Mouse (Mus musculus): ENCODE results near the gene Hdgfl3. TPM values are rescaled to one million over a fixed set of nuclear protein-coding genes. Genes with fewer than 3 reads are reported as not detected.

Gene Hdgfl3
- polyA plus RNA-seq, 1 experiment from 2014 or later, result 54.1 TPM

DNA sequence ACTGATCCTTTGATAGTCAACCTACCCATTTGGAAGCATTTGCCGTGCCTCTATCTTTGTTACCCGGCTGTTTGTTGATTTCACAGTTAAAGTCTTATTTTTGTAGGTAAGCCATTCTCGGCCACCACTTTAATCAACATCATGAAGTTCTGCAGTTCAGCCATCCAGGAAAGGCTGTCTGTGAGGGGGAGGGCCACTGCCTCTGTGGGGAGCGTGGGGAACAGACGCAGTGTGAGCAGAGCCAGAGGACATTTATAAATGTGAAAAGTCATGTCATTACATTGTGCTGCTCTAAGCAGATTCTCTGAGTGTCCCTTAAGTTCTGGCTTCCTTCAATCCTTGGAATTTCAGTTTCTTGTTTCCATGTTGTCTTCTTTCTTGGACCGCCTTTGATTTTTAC, 84.1 kb downstream of the Hdgfl3 start:
- Histone ChIP-seq H3K9me3 (no peaks in the 10 kb centered on the region), H3K36me3 (no peaks in the 10 kb centered on the region), H3K4me3 (no peak overlapping the region), H3K9ac (replicated peaks) (no peak overlapping the region), H3K4me2 (replicated peaks) (no peak overlapping the region), H3K27me3 (no peaks in the 10 kb centered on the region), H3K4me1 (peaks cover 9% of the 10 kb centered on the region), H3K27ac (replicated peaks) (no peak overlapping the region)
- 90% methylated on average over 6 of the region's 6 CpGs for WGBS
- no peak for ATAC-seq (ENCODE audit: low FRiP score, low read depth)

DNA sequence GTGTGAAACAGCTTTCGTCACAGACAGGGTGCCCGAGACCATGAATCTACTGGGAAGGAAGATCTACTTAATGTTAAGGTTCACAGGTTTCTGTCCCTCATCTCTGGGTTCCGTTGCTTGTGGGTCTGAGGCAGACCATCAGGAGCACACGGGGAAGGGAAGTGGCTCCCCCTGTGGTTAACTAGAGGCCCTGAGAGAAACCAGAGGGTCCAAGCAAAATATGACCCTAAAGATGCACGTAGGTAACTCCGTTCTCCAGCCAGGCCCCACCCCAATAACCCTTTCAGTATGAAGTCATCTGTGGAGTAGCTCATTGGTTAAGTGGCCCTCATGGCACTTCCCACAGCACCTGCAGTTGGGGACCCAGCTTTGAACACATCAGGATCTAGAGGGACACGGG, 84.6 kb downstream of the Hdgfl3 start:
- Histone ChIP-seq H3K27me3 (no peaks in the 10 kb centered on the region), H3K4me3 (no peak overlapping the region), H3K27ac (replicated peaks) (no peak overlapping the region), H3K36me3 (no peaks in the 10 kb centered on the region), H3K4me2 (replicated peaks) (no peak overlapping the region), H3K4me1 (peaks cover 5% of the 10 kb centered on the region), H3K9me3 (no peaks in the 10 kb centered on the region), H3K9ac (replicated peaks) (no peak overlapping the region)
- no peak for ATAC-seq (ENCODE audit: low FRiP score, low read depth)
- 91% methylated on average over 7 of the region's 7 CpGs for WGBS

DNA sequence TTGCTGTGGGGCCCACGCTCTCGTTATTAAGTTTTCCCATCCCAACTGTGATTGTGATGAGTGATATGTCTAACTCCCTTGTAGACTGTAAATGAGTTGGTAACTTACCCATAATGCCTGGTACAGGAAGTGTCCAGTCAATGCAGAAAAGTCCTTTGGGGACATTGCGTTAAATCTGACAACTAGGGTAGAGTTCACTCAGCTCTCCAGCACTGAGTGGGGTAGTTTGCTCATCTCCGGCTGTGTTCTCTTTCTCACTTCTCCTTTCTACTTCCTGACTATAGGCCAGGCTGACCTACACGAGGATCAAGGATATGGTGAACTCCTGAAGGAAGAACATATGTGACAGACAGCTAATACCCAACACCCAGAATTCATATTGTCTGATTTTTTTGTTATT, 85.1 kb downstream of the Hdgfl3 start:
- Histone ChIP-seq H3K4me2 (replicated peaks) (no peak overlapping the region), H3K27me3 (no peaks in the 10 kb centered on the region), H3K36me3 (no peaks in the 10 kb centered on the region), H3K9ac (replicated peaks) (no peak overlapping the region), H3K4me1 (peaks cover under 1% of the 10 kb centered on the region; the same call in 1 of the 2 replicates), H3K4me3 (no peak overlapping the region), H3K9me3 (no peaks in the 10 kb centered on the region), H3K27ac (replicated peaks) (no peak overlapping the region)
- WGBS, result 91% methylated on average over 5 of the region's 5 CpGs
- ATAC-seq (ENCODE audit: low FRiP score, low read depth), result no peak

DNA sequence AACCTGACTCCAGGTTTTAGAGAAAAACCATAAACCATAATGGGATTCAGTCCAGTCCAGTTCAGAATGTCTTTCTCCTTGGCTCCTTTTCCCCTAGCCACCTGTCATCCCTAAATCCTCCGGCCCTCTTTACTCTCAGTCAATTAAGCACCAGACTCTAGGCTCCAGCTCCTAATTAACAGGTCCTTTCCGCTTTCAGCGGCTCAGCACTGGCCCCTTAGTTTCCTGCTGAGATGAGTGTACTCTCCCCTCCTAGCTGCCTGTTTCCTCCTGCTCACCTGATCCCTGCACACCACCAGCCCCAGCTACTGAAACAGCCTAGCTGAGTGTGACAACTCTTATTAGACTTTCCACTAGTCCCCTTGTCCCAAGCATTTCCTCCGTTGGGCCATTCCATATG, 86.5 kb downstream of the Hdgfl3 start:
- Histone ChIP-seq H3K27ac (replicated peaks) (no peak overlapping the region), H3K9me3 (no peaks in the 10 kb centered on the region), H3K4me3 (no peak overlapping the region), H3K4me2 (replicated peaks) (no peak overlapping the region), H3K27me3 (no peaks in the 10 kb centered on the region), H3K36me3 (no peaks in the 10 kb centered on the region), H3K9ac (replicated peaks) (no peak overlapping the region), H3K4me1 (no peaks in the 10 kb centered on the region; the same call in 1 of the 2 replicates)
- WGBS, result 28% methylated on average over 4 of the region's 4 CpGs
- no peak for ATAC-seq (ENCODE audit: low FRiP score, low read depth)

- Histone ChIP-seq H3K9ac (replicated peaks) (no peak overlapping the region), H3K27me3 (no peaks in the 10 kb centered on the region), H3K4me3 (no peak overlapping the region), H3K4me1 (no peaks in the 10 kb centered on the region; the same call in 1 of the 2 replicates), H3K4me2 (replicated peaks) (no peak overlapping the region), H3K27ac (replicated peaks) (no peak overlapping the region), H3K36me3 (no peaks in the 10 kb centered on the region), H3K9me3 (no peaks in the 10 kb centered on the region)
- no peak for ATAC-seq (ENCODE audit: low FRiP score, low read depth)
- WGBS, result 43% methylated on average over 8 of the region's 8 CpGs
These were observed 87.3 kb downstream of the Hdgfl3 start for GRCm38 (mm10) chr7:81847010-81847409.

- no peaks in the 10 kb centered on the region; the same call in 1 of the 2 replicates for H3K4me1 ChIP-seq
- H3K9me3 ChIP-seq, result no peaks in the 10 kb centered on the region
- 90% methylated on average over 8 of the region's 8 CpGs for WGBS
- no peaks in the 10 kb centered on the region for H3K36me3 ChIP-seq
- no peak for ATAC-seq (ENCODE audit: low FRiP score, low read depth)
- H3K4me2 ChIP-seq (replicated peaks), result no peak overlapping the region
- H3K4me3 ChIP-seq, result no peak overlapping the region
- no peak overlapping the region for H3K9ac ChIP-seq (replicated peaks)
- no peak overlapping the region for H3K27ac ChIP-seq (replicated peaks)
- H3K27me3 ChIP-seq, result no peaks in the 10 kb centered on the region
These were observed 88.3 kb downstream of the Hdgfl3 start for GRCm38 (mm10) chr7:81846008-81846407.

- Histone ChIP-seq H3K4me2 (replicated peaks) (no peak overlapping the region), H3K36me3 (no peaks in the 10 kb centered on the region), H3K4me3 (no peak overlapping the region), H3K27ac (replicated peaks) (no peak overlapping the region), H3K9ac (replicated peaks) (no peak overlapping the region), H3K4me1 (no peaks in the 10 kb centered on the region; the same call in 1 of the 2 replicates), H3K9me3 (no peaks in the 10 kb centered on the region), H3K27me3 (no peaks in the 10 kb centered on the region)
- 89% methylated on average over 3 of the region's 3 CpGs for WGBS
- ATAC-seq (ENCODE audit: low FRiP score, low read depth), result no peak
These were observed 89.0 kb downstream of the Hdgfl3 start for GRCm38 (mm10) chr7:81845313-81845712.

- Histone ChIP-seq H3K36me3 (no peaks in the 10 kb centered on the region), H3K9me3 (no peaks in the 10 kb centered on the region), H3K9ac (replicated peaks) (no peak overlapping the region), H3K4me1 (no peaks in the 10 kb centered on the region; the same call in 1 of the 2 replicates), H3K27ac (replicated peaks) (no peak overlapping the region), H3K4me3 (no peak overlapping the region), H3K4me2 (replicated peaks) (no peak overlapping the region), H3K27me3 (no peaks in the 10 kb centered on the region)
- ATAC-seq (ENCODE audit: low FRiP score, low read depth), result no peak
- 88% methylated on average over 11 of the region's 11 CpGs for WGBS
These were observed 89.5 kb downstream of the Hdgfl3 start for GRCm38 (mm10) chr7:81844801-81845200.

DNA sequence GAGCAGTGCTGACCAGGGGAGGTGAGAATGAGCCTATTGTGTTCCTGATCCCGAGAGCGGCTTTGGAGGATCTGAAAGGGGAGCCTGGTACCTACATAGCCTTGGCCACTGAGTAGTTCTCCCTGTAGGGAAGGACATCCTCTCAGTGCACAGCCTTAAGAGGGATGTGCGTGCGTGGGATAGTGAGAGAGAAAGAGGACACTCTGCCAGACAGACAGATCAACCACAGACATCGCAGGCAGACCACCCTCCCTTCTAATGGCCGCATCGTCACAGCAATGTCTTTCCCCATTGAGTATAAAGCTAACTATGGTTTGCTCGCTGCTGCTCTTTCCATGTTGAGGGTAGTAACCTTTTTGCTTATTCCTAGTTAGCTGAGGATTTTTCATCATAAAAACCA, 90.4 kb downstream of the Hdgfl3 start:
- no peak overlapping the region for H3K27ac ChIP-seq (replicated peaks)
- H3K4me1 ChIP-seq, result no peaks in the 10 kb centered on the region; the same call in 1 of the 2 replicates
- no peak overlapping the region for H3K9ac ChIP-seq (replicated peaks)
- H3K9me3 ChIP-seq, result no peaks in the 10 kb centered on the region
- H3K27me3 ChIP-seq, result no peaks in the 10 kb centered on the region
- no peak for ATAC-seq (ENCODE audit: low FRiP score, low read depth)
- no peaks in the 10 kb centered on the region for H3K36me3 ChIP-seq
- no peak overlapping the region for H3K4me3 ChIP-seq
- H3K4me2 ChIP-seq (replicated peaks), result no peak overlapping the region
- 68% methylated on average over 8 of the region's 8 CpGs for WGBS

DNA sequence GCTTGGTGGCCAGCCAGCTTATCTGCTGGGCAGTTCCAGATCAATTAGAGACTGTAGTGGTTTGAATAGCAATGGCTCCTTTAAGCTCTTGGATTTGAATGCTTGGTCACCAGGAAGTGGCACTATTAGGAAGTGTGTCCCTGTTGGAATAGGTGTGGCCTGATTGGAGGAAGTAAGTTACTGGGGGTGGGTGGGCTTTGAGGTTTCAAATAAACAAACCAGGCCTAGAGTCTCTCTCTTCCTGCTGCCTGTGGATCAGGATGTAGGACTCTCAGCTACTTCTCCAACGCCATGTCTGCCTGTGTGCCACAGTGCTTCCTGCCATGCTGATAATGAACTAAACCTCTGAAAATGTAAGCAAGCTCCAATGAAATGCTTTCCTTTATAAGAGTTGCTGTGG, 91.3 kb downstream of the Hdgfl3 start:
- no peaks in the 10 kb centered on the region for H3K9me3 ChIP-seq
- WGBS, result 82% methylated on average over 1 of the region's 1 CpGs

DNA sequence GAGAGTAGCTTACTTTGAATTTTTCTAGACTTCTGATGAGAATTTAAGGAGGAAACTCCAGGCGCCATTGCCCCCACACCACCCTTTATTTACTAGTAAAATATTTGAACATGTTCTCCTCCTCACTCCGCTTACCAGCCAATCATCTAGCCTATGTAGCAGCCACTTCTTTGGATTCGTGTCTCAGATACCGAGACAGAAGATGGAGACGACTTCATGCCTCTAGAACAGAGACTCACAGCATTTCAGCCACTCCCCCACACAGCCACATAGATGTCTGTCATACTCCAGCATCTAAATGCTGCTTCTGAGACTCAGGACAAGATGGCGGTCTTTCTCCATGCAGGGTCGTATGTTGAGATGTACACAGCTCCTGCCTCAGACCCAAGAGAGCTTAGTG, 92.1 kb downstream of the Hdgfl3 start:
- no peaks in the 10 kb centered on the region for H3K27me3 ChIP-seq
- no peak overlapping the region for H3K4me3 ChIP-seq
- no peaks in the 10 kb centered on the region for H3K36me3 ChIP-seq
- H3K4me2 ChIP-seq (replicated peaks), result no peak overlapping the region
- H3K27ac ChIP-seq (replicated peaks), result no peak overlapping the region
- 91% methylated on average over 7 of the region's 7 CpGs for WGBS
- no peaks in the 10 kb centered on the region for H3K4me1 ChIP-seq
- no peaks in the 10 kb centered on the region for H3K9me3 ChIP-seq
- ATAC-seq (ENCODE audit: low FRiP score, low read depth), result no peak
- H3K9ac ChIP-seq (replicated peaks), result no peak overlapping the region

More for the DNA sequence above, 91.3 kb downstream of the Hdgfl3 start:
- Histone ChIP-seq H3K27ac (replicated peaks) (no peak overlapping the region), H3K36me3 (no peaks in the 10 kb centered on the region), H3K4me2 (replicated peaks) (no peak overlapping the region), H3K4me3 (no peak overlapping the region), H3K9ac (replicated peaks) (no peak overlapping the region), H3K27me3 (no peaks in the 10 kb centered on the region), H3K4me1 (no peaks in the 10 kb centered on the region; the same call in 1 of the 2 replicates)
- ATAC-seq (ENCODE audit: low FRiP score, low read depth), result no peak

DNA sequence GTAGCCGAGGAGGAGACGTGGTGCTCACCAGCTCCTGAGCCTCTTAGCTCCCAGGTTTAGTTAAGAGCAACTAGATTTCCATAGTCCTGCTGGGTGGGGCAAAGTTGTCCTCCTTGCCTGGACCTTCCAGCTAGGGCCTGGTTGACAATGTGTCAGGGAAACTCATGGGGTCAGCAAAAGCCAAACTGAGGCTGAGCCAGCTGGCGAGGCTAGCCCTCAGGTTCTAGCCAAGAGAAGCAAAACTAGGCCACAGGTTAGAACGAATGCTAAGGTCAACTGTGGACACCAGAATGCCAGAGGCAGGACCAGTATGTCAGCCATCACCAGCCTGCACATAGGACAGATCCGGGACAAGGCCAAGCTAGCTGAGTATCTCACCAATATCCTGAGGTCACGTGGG, 92.8 kb downstream of the Hdgfl3 start:
- Histone ChIP-seq H3K4me3 (no peak overlapping the region), H3K9me3 (no peaks in the 10 kb centered on the region), H3K4me2 (replicated peaks) (no peak overlapping the region), H3K36me3 (no peaks in the 10 kb centered on the region), H3K9ac (replicated peaks) (no peak overlapping the region), H3K27me3 (no peaks in the 10 kb centered on the region), H3K4me1 (no peaks in the 10 kb centered on the region), H3K27ac (replicated peaks) (no peak overlapping the region)
- no peak for ATAC-seq (ENCODE audit: low FRiP score, low read depth)
- 84% methylated on average over 6 of the region's 6 CpGs for WGBS

DNA sequence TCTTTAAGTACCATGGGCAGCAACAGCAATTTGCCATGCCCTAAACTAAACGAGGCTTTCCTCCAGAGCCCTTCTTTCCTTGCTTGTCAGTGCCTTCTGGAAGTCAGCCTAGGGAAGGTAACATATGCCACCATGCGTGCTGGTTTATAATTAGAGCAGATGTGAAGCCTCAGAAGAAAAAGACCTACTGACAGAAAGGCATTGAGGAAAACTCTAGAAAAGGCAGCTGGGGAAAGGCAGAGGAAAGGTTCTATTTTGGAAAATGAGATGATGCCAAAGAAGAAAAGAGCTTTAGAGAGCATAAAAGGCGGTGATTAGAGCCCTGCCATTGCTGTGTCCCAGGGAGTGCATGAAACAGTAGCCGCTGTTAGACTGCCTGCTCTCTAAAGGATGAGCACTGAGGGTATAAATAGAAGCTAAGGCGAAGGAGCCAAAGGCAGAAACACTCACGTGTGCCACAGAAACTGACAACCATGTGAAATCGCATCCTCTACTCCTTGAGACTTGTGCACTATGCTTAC, 93.6 kb downstream of the Hdgfl3 start:
- Histone ChIP-seq H3K9ac (replicated peaks) (no peak overlapping the region), H3K4me1 (no peaks in the 10 kb centered on the region), H3K27me3 (no peaks in the 10 kb centered on the region), H3K27ac (replicated peaks) (no peak overlapping the region), H3K9me3 (no peaks in the 10 kb centered on the region), H3K4me2 (replicated peaks) (no peak overlapping the region), H3K4me3 (no peak overlapping the region), H3K36me3 (no peaks in the 10 kb centered on the region)
- WGBS, result 72% methylated on average over 7 of the region's 7 CpGs
- no peak for ATAC-seq (ENCODE audit: low FRiP score, low read depth)
